Mouse (Mus musculus) midbrain, postnatal 0 days (tissue): ENCODE measurements around the gene Mtmr2. TPM values are rescaled to one million over a fixed set of nuclear protein-coding genes. Genes with fewer than 3 reads are reported as not detected.
"Not testable (repeated sequence)": the region's sequence is repeated elsewhere in the genome, so short reads cannot be mapped to it uniquely, and the experiment has no call there.

Experiments used
- ATAC-seq: fragments of 200-750 bp; cut with Nextera tagmentation; 2 replicates; pipeline ENCODE4 v1.8.0; 2017; ENCODE audit warnings: moderate number of reproducible peaks, mild to moderate bottlenecking, moderate TSS enrichment, moderate library complexity; ENCODE audit not compliant: low FRiP score
- DNase-seq: peaks from one replicate; pipeline ENCODE4 v3.0.0-alpha.2; 2015; ENCODE audit warnings: low spot score
- H3K27ac ChIP-seq: fragments of 300-500 bp; sonication (generic); 2 replicates; pipeline ENCODE4 v1.5.1; 2014; ENCODE audit warnings: low read depth, mild to moderate bottlenecking, low read length, mixed read lengths
- H3K27me3 ChIP-seq: fragments of 300-500 bp; sonication (generic); 2 replicates; pipeline ENCODE4 v1.6.1; 2014; ENCODE audit warnings: low read length, control low read depth, mixed read lengths; ENCODE audit not compliant: insufficient read depth
- H3K36me3 ChIP-seq: fragments of 300-500 bp; sonication (generic); 2 replicates; pipeline ENCODE4 v1.6.1; 2014; ENCODE audit warnings: low read length, control low read depth, mixed read lengths; ENCODE audit not compliant: insufficient read depth
- H3K4me1 ChIP-seq: fragments of 300-500 bp; sonication (generic); 2 replicates; pipeline ENCODE4 v1.6.1; 2014; ENCODE audit warnings: mild to moderate bottlenecking, control low read depth, antibody characterized with exemption, low read length, mixed read lengths; ENCODE audit not compliant: insufficient read depth
- H3K4me2 ChIP-seq: fragments of 300-500 bp; sonication (generic); 2 replicates; pipeline ENCODE4 v1.6.1; 2014; ENCODE audit warnings: low read depth, mild to moderate bottlenecking, low read length, mixed read lengths; ENCODE audit not compliant: poor library complexity, severe bottlenecking
- H3K4me3 ChIP-seq: fragments of 300-500 bp; sonication (generic); 2 replicates; pipeline ENCODE4 v1.5.1; 2014; ENCODE audit warnings: low read depth, mild to moderate bottlenecking, low read length, moderate library complexity
- H3K9ac ChIP-seq: fragments of 300-500 bp; sonication (generic); replicated peaks from 2 replicates; pipeline ENCODE4 v1.6.1; 2014; ENCODE audit warnings: mild to moderate bottlenecking, low read length, moderate library complexity, mixed read lengths; ENCODE audit not compliant: poor library complexity, severe bottlenecking
- H3K9me3 ChIP-seq: fragments of 300-500 bp; sonication (generic); 2 replicates; pipeline ENCODE4 v1.6.1; 2016; ENCODE audit warnings: low read length, control low read depth
- CTCF ChIP-seq: IDR thresholded peaks from 2 replicates; pipeline ENCODE4 v1.5.1; 2016; ENCODE audit warnings: antibody characterized with exemption, mild to moderate bottlenecking
- WGBS: fragments of 180-500 bp; shearing (Covaris S2); extraction: QIAGEN DNeasy Blood & Tissue Kit; methylation state at CpG from one replicate; pipeline ENCODE4 v1.1.7; 2014; 5-methylcytosine and 5-hydroxymethylcytosine counted together
- polyA plus RNA-seq: library from polyadenylated mRNA; unstranded; fragments of >200 nt; fragmentation: Nextera tagmentation; extraction: Ambion mirVana; gene quantifications from 2 replicates; pipeline ENCODE4 v1.2.1, GENCODE M21; 2015
- total RNA-seq: library from RNA; depleted of rRNA; stranded (reverse); fragments of >200 nt; gene quantifications from 2 replicates; pipeline ENCODE4 v1.2.3, GENCODE M21; 2014

Gene Mtmr2
- total and polyA plus RNA-seq, 2 experiments from 2014 or later: 43.0 to 47.7 TPM

GRCm38 (mm10) chr9:13707066-13707555 lies 41.1 kb upstream of the Mtmr2 start:
- ATAC-seq (no peak), DNase-seq (no peak)
- H3K9ac ChIP-seq: no peak overlapping the region
- no peaks in the 10 kb centered on the region for H3K27me3 ChIP-seq
- H3K36me3 ChIP-seq: 0 out of 2 replicates have a peak, but pooled peaks cover 2% of the 10 kb centered on the region
- H3K4me3 ChIP-seq: no peak overlapping the region
- H3K4me1 ChIP-seq: no peaks in the 10 kb centered on the region
- H3K9me3 ChIP-seq: no peaks in the 10 kb centered on the region
- no peak overlapping the region for H3K27ac ChIP-seq
- WGBS: 39% methylated on average over 3 of the region's 3 CpGs
- no peak overlapping the region for H3K4me2 ChIP-seq
- TF ChIP-seq CTCF: no peak

DNA sequence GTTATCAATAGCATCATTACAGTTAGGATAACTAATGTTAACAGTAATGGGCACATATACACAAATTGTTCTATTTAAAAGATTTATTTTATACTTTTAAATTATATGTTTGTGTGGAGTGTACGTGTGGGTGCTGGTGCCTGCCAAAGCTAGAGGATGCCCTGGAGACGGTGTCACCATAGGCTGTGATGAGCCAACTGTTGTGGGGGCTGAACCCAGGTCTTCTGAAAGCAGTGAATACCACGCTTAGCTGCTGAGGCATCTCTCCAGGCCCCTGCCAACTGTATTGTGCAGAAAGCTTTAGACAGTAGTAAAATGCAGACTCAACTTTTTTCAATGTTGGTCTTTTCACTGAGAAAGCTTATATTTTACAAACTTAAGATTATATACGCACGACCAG lies 38.8 kb upstream of the Mtmr2 start:
- Histone ChIP-seq H3K27me3 (no peaks in the 10 kb centered on the region), H3K27ac (no peak overlapping the region), H3K4me2 (no peak overlapping the region), H3K4me1 (no peaks in the 10 kb centered on the region), H3K36me3 (no peaks in the 10 kb centered on the region), H3K9ac (no peak overlapping the region), H3K4me3 (no peak overlapping the region), H3K9me3 (no peaks in the 10 kb centered on the region)
- TF ChIP-seq CTCF: no peak
- ATAC-seq (no peak), DNase-seq (no peak)
- 85% methylated on average over 5 of the region's 5 CpGs for WGBS

DNA sequence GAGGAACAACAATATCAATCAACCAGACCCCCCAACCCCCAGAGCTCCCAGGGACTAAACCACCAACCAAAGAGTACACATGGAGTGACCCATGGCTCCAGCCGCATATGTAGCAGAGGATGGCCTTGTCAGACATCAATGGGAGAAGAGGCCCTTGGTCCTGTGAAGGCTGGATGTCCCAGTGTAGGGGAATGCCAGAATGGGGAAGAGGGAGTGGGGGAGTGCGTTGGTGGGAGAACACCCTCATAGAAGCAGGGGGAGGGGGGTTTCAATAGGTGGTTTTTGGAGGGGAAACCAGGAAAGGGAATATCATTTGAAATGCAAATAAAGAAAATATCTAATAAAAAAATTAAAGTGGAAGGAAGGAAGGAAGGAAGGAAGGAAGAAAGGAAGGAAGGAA lies 32.3 kb upstream of the Mtmr2 start:
- not testable (repeated sequence) for H3K9ac ChIP-seq, H3K9me3 ChIP-seq, H3K4me1 ChIP-seq, H3K27ac ChIP-seq, H3K27me3 ChIP-seq, H3K4me2 ChIP-seq, H3K4me3 ChIP-seq, DNase-seq, ATAC-seq, H3K36me3 ChIP-seq
- 82% methylated on average over 2 of the region's 2 CpGs for WGBS

DNA sequence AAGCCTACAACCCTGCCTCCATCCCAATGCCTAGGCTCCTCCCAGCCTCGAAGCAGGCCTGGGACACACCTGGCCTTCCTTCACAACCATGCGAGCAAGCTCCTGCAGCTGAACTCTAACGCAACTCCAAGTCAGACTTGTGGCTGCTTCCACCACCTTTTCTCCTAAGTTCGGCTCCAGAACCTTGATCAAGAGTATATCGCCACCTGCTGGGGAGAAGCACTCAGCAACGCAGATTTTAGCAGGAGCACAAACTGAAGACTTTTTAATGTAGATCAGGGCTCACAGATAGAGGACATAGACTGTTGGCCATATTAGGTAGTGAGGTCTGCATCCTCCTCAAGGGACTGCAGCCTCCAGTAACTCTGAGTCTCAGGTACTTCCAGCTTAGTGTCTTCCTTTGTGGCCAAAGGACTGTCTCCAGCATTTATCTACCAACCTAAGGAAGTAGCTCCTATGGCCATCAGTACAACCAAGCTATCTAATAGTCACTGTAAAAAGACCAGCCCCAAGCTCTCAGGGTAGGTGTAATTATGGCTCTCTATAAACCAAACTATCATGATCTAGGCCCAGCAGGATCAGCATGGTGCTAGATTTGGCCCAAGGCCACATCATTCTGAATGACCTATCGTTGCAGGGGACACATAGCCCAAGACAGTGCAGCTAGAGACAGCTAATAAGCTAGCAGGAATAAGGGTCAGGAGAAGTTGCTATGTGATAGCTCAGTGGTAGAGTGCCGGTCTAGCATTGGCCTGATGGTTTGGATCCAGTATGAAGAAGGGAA lies 31.7 kb upstream of the Mtmr2 start:
- TF ChIP-seq CTCF: peak; percentile 98
- no peak overlapping the region for H3K4me2 ChIP-seq

GRCm38 (mm10) chr9:13748798-13749674 lies 826 bp downstream of the Mtmr2 start:
- H3K4me3 ChIP-seq: peak overlapping the region; percentile 98
- peak overlapping the region; percentile 93 for H3K27ac ChIP-seq
- no peaks in the 10 kb centered on the region for H3K4me1 ChIP-seq
- no peaks in the 10 kb centered on the region for H3K27me3 ChIP-seq
- no peak for TF ChIP-seq CTCF
- 1% methylated on average over 60 of the region's 60 CpGs for WGBS
- ATAC-seq (peak; percentile 99), DNase-seq (peak; percentile 96)
- peak overlapping the region; percentile 97 for H3K9ac ChIP-seq
- no peaks in the 10 kb centered on the region for H3K36me3 ChIP-seq
- H3K4me2 ChIP-seq: peak overlapping the region; percentile 70
- no peaks in the 10 kb centered on the region for H3K9me3 ChIP-seq

More for the DNA sequence above, 31.7 kb upstream of the Mtmr2 start:
- ATAC-seq: peak; percentile 63
- no peaks in the 10 kb centered on the region for H3K4me1 ChIP-seq
- H3K4me3 ChIP-seq: no peak overlapping the region
- H3K36me3 ChIP-seq: no peaks in the 10 kb centered on the region
- no peak overlapping the region for H3K9ac ChIP-seq
- H3K9me3 ChIP-seq: no peaks in the 10 kb centered on the region
- peak; percentile 89 for DNase-seq
- 28% methylated on average over 8 of the region's 8 CpGs for WGBS
- H3K27ac ChIP-seq: no peak overlapping the region
- H3K27me3 ChIP-seq: no peaks in the 10 kb centered on the region

DNA sequence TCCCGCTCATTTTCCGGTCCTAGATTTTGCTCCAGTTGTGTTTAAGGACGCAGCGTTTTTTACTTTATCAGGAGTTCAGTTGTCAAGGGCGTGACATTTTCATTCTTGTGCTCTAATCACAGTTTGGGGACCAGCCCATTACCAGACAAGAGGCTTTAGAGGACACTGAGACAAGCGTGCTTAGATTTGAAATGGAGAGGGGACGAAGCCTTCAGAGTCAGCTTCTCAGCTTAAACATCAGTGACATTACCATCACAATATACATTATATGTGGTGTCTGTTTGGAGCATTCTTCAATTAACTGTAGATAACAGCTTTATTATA lies 1.4 kb downstream of the Mtmr2 start:
- H3K9me3 ChIP-seq: no peaks in the 10 kb centered on the region
- ATAC-seq (no peak), DNase-seq (no peak)
- H3K4me2 ChIP-seq: peak overlapping the region; percentile 70
- peak overlapping the region; percentile 98 for H3K4me3 ChIP-seq
- TF ChIP-seq CTCF: no peak
- peak overlapping the region; percentile 97 for H3K9ac ChIP-seq
- no peaks in the 10 kb centered on the region for H3K27me3 ChIP-seq
- H3K36me3 ChIP-seq: no peaks in the 10 kb centered on the region
- H3K27ac ChIP-seq: peak overlapping the region; percentile 93
- no peaks in the 10 kb centered on the region for H3K4me1 ChIP-seq
- WGBS: 4% methylated on average over 7 of the region's 7 CpGs
